Mouse (Mus musculus) frontal cortex, postnatal 14 days (tissue): ENCODE results near the gene Serpinb1b.
"Not testable (repeated sequence)": the region's sequence is repeated elsewhere in the genome, so short reads cannot be mapped to it uniquely, and the experiment has no call there.

Source experiments
- DNase-seq, 2 experiments: peaks; one replicate each; pipeline ENCODE4 v3.0.0; 2022; ENCODE audit warnings: low spot score in 2 of 2

Serpinb1b gene

DNA sequence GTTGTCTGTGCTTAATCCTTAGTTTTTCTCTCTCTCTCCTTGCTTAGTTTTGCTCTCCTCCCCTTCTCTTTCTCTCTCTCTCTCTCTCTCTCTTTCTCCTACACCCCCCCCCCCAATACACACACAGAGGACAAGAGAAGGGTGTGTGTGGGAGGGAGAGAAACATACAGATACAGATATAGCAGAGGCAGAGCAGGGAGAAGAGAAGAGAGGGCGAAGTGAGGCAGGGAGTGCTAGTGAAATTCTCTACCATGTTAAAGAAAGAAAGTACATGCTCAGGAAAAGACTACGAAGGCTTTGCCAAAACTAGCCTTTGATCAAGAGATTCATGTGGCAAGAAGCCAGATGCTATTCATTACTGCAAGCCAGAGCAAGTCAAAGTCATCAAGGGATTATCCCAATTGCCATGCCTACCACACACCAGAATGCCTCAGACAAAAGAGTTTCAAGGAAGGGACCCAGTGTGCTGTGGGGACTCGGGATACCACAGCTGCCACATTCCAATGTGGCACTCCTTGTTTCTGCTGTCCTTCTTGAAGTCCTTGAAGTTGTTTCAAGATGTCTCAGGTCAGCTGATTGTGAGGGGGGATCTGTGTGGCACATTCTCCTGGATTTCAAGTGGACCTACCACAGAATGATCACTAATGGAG, at the start of gene Serpinb1b:
TSS of gene Serpinb1b (plus strand) at position 520 of the 650 bp plus-strand sequence.
- DNase-seq = no peak

DNA sequence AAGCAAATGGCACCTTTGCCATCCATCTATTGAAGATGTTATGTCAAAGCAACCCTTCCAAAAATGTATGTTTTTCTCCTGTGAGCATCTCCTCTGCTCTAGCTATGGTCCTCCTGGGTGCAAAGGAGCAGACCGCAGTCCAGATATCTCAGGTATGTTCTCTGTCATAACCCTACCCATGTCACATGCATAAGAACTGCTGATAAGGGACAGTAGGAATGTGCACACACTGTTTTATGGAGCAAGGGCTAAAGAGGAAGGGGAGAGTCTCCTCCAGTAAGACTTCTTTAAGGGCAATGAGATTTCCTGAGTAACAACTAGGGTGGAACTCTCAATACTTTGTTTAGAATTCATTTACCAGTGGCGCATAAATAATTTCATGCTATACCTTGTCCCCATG, 48.9 kb upstream of the Serpinb1b start:
- not testable (repeated sequence) for DNase-seq

DNA sequence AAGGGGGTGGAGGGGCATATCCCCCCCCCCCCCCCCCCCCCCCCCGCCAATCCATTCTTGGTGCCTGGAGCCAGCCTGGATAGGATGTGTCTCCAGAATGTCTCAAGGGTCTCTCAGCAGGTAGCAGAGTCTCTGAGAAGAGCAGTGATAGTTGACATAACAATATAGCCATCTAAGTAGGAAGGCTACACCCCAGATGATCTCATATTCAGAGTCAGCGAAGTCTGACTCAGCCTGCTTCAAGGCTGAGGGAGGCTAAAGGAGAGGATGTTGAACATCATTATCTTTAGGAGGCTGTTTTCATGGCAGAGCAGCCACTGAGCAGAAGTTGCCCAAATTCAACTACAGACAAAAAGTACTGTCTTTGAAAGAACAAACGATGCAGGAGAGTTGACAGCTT, 48.1 kb upstream of the Serpinb1b start:
- DNase-seq = no peak

DNA sequence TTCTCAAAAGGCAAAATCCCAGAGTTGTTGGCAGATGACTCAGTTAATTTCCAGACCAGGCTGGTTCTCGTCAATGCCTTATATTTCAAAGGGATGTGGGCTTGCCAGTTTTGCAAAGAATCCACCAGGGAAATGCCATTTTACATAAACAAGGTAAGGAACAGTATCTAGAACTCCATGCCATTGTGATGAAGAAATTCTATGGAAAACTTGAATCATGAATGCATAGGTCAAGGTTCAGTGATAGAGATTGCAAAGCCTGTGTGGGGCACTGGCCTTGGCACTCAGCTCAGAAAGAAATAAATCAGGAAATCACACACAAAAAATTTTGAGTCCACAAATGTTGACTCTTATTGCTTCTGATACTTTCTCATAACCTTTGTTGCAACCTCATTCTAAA, 42.9 kb upstream of the Serpinb1b start:
- DNase-seq = no peak

DNA sequence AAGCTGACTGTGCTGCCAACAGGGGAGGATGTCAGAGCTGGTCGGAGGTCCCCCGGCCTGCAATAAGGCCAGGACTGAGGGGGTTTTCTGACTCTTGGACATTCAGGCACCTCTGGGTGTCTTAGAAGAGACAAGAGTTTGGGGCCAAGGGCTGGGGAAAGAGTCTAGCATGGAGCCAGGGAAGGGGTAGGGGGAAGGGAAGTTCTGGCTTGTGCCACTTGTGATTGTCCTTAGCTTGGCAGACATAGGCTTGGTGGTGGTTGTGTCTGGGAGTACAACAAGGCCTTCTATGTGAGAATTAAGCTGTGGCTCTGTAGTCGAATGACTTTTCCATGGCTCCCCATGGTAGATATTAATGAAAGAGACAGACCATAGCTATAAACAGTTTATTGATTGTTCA, 34.8 kb upstream of the Serpinb1b start:
- DNase-seq = no peak

DNA sequence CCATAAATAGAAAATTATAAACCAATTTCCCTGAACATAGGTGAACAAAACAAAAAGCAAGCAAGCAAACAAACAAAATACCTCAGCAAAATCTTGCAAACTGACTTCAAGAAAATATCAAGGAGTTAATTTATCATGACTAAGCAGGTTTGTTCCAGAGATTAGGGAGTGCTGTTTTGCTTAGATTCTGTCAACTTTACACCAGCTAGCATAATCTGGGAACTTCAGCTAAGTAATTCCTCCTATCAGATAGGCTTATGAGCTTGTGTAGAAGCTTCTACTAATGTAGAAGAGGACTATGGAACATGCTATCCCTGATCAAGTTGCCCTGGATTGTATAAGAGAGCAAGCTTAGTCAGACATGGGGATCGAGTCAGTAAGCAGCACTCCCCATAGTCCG, 31.1 kb upstream of the Serpinb1b start:
- no peak for DNase-seq

DNA sequence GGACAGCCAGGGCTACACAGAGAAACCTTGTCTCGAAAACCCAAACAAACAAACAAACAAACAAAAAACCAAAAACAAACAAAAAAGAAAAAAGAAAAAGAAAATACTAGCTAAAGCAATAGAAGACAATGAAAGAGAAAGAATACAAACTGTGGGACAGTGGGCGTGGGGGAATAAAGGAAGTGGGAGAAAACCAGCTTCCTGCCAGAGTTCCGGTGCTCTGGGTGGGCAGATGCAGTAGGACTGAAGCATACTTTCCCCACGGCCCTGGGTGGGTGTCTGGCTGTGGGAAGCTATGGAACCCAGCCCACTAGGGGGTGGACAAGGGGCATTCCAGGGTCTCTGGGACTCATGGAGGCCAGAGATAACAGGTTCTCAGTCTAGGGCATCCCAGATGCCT, 30.2 kb upstream of the Serpinb1b start:
- no peak for DNase-seq

DNA sequence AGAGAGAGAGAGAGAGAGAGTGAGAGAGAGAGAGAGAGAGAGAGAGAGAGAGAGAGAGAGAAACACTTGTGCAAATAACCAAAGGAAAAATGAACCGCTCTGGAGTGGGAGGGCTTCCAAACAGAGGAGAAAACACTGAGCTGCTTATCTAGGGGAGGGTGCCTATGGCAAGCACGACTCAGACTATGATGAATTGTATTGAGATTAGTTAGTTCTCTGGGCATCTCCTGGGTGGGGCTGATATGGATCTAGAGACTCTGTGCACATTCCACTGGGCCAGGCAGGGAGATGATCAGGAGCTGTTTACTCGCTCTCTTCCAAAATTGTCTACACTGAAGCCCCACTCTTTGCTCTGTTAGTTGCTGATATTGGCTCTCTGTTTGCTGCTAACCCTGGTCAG, 26.7 kb upstream of the Serpinb1b start:
- no peak for DNase-seq

DNA sequence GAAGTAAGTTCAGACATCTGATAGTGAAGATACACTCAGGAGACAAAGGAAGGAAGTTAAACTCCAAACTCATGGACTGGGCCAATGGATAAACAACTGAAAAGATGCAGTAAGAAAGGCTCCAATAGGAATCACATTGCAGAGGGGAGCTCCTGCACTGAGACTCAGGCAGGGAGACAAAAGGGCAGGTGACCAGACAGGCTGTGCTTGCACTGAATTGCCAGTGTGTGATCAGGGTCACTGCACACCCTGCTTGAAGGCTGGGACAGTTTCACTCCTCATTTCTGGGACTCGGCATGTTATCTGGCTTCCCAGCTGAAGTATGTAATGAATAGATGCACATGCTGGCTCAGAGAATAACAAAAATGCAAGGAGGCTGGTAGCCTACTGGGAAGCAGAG, 15.3 kb upstream of the Serpinb1b start:
- no peak for DNase-seq

DNA sequence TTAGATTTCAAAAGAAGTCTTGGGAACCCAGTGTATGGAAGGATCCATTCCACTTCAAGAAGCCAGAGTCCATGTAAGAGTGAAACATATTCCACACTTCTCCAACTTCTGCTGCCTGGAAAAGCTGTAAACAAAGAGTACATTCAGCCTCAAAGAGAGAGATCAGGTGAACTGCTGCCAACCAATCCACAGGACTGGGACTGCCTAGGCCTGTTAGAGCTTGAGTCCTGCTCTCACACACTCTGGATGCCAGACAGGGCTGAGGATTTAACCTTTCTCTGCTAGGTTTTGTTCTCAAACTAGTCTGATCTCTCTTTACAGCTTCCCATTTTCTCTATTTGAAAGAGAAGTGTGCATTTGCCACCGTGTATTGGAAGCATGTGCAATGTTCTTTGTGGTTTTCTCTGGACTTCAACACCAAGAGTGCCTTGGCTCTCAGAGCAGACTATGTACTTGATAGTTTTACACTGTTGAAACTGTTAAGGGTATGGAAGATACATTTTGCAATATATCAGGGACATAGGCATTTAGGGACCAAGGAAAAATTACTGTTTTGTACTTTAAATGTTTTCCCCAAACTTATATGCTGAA, 10.9 kb upstream of the Serpinb1b start:
- no peak for DNase-seq

DNA sequence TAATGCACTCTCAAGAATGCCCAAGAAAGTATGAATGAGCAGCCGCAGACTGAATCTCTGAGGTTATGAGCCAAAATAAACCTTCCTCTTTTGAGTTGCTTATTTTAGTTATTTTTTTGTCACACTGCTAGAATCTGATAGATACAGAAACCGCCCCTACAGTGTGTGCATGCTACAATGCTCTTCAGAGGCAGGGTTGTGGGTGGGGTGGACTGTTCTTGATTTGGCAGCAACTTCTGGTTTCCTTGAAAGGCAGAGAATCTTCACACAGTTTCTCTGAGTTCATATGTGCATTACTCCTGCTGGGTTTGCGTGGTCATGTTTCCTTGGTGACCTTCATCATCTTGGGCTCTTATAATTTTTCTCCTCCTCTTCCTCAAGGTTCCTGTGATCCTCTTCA, 10.2 kb upstream of the Serpinb1b start:
- no peak for DNase-seq

DNA sequence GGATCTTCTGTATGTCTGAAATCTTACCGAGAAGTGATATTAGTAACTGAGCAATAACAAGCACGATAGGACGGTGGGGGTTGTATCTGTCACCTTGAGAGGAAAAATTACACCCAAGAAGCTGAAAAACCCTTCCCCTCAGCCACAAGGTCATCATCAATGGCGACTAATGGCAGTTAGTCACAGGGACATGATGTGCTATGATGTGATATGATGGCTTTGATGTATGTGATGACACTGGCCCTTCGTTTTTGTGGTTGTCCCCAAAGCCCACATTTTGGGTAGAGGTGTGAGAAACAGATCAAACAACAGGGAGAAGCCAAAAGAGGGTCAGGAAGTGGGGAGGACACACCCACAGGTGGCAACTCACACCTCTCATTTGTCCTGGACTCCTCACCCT, 6.6 kb upstream of the Serpinb1b start:
- DNase-seq = no peak

DNA sequence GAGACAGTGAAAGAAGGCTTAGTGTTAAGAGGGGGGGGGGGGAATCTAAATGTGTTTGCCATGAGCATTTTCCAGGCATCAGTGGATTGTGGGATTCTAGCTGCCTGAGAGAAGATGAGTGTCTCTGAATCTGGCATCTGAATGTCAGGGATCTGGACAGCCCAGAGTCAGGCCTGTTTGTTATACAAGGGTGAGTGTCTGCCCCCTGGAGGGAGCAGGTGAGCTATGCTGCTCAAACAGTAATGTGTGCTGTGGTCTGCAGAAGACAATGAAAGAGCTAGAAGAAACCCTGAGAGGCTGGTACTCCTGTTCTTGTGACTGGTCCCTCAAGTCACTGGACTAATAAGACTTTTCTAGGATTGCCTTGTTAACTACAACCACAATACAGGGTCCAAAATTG, 4.3 kb upstream of the Serpinb1b start:
- no peak for DNase-seq

DNA sequence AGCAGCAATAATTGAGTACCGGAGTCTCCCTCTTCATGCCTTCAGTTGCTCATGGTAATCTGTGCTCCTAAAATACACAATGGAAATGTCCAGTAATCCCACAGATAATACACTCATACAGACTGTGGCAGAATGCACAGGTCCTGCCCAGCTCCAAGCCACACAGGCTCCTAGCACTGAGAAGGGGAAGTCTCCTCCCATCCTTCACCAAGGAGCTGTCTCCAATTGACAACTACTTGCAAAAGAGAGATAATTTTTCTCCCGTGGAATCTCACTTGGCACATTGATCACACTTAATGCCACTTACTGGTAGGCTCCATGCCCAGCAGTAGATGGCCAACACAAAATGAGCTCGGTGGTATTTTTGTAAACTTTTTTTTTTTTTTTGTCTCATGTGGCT, 2.1 kb upstream of the Serpinb1b start:
- DNase-seq = no peak

DNA sequence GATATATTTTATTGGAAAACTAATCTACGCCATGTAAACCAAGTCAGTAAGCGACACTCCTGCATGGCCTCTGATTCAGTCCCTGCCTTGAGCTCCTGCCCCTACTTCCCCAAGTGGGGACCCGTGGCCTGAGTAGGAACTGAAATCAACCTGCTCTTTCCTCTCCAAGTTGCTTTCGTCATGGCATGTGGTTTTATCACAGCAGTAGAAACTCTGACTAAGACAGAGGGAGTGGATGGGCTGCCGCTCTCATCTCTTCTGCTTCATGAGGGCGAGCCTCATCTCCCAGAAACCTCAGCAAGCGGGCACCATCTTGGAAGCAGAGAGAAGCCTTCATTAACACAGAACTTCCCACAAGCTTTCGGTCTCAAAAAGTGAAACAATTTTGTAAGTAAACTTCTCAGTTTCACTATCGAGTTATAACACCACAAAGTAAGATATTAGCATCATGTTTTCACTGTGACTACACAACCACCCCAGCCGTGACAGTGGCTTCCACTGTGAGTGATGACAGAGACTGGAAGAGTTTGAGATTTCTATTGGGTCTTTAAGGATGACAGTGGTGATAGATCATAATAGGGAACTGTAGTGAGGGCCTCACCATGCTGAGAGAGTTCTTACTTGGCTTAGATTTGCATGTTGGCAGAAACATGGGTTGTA, 1.2 kb upstream of the Serpinb1b start:
- no peak for DNase-seq

DNA sequence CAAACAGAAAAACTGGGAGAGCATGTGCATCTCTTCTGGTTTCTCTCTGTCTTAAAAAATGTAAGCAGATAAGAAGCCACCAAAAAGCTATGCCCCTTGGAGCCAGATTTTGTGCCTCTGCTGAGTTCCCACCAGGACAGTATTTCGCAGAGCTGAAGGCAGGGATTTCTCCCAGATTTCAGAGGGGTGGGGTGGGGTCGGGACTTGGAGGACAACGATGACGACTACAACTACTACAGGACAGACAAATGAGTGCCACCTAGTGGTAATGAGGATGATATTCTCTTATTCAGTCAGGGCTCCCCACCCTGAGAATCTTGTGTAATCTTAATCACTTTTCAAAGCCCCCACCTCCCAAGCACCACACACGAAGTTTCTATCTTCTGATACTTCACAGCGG, 1.0 kb downstream of the Serpinb1b start:
- no peak for DNase-seq

DNA sequence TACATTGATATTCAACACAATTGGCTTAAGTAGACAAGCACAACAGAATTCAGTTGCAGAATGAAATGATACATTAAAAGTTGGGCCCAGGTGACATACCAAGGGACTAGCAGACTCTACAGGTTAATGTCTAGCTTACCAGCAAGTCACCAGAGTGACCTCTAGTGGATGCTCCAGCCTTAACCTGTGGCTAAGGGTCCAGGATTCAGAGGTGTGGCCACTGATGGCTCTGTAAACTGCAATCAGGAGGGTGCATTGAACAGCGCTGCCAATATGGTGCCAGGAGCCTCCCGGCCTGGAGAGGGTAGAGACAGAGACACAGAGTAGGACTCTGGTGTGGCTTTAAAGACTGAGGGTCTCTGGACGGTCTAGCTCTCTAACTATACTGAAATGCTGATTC, 2.0 kb downstream of the Serpinb1b start:
- no peak for DNase-seq

DNA sequence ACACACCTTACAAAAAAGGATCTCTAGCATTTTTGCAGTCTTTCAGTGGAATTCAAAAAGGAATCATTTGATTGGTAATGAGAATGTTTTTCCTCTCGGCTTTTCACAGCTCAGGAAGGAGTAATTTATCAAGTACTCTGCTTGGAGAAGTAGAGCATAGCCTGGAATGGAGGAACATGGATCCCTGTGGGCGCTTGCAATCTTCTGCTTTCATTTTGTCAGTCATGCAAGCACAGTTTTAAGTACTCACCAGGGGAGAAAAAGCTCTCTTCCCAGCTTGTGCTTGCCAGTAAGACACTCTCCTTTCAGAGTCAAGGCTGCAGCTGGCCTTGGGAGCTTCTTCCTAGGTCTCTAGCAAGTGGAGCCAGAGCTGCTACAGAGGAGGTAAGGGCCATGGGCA, 5.5 kb downstream of the Serpinb1b start:
- DNase-seq = no peak

DNA sequence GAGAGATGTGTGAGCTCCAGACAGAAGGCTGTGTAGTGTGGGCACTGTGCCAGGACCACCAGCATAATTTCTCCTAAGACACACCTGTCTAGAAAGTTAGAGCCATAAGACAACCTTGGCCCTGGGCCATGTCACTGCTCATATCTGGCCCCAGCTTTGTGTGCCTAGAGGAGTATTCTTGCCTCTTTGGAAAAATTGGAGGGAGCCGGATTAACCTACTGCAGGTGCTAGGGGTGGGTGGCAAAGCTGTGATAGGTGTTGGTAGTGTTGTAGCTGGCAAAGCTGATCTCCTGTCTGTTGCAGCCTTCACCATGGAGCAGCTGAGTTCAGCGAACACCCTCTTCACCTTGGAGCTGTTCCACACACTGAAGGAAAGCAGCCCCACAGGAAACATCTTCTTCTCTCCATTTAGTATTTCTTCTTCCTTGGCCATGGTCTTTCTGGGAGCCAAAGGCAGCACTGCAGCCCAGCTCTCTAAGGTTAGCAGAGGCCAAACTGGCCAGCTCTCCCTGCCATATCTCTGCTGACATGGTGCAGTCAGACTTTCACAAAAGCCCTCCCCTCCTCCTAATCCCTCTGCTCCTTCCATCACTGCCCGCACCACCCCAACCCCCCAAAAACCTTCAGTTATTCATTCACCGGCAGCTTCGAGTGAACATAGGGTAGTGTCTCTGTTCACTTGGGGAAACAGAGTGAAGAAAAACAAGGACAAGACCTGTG, 6.8 kb downstream of the Serpinb1b start:
- no peak for DNase-seq

DNA sequence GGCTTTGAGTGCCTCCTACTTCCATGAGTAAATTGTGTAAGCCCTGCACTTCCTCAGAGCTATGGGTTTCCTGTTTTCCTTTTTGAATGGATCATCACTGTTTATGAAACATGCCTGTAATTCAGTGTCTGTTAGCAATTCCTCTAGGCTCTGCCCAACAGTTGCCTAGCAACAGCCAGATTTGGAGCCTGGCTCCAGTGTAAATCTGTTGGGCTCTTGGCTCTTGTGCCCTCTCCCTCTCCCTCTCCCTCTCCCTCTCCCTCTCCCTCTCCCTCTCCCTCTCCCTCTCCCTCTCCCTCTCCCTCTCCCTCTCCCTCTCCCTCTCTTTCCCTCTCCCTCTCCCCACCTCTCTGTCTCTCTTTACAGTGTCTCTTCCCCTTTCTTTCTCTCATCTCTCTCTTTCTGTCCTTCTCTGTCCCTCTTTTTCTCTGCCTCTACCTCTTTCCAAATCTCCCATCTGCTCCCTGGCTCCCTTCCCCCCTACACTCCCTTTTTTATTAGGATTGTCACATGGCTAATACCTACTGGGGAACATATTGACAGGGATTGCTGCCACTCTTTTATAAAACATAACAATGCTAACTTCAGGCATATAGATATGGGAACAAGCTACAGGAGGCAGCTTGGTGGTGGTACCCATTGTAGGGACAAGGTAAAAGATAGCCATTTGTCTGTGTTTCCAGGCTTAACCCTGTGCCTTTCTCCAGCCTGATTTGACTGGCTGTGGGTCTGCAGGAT, 7.5 kb downstream of the Serpinb1b start:
- peak; percentile 14 to 27 for DNase-seq

DNA sequence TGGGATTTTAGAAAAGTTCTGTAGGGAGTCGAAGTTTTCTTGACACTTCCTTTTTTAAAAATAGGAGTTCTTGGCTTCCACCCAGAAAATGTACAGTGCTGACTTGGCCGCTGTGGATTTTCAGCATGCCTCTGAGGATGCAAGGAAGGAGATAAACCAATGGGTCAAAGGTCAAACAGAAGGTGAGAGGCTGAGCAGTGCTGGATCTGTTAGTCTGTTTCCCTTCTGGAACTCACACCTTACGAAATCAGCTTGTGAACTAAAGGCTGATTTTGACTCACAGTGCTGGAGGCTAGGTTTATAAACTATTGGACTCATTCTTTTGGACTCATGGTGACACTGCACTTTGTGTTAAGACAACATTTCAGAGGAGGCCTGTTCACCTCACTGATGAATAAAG, 11.2 kb downstream of the Serpinb1b start:
- no peak for DNase-seq

DNA sequence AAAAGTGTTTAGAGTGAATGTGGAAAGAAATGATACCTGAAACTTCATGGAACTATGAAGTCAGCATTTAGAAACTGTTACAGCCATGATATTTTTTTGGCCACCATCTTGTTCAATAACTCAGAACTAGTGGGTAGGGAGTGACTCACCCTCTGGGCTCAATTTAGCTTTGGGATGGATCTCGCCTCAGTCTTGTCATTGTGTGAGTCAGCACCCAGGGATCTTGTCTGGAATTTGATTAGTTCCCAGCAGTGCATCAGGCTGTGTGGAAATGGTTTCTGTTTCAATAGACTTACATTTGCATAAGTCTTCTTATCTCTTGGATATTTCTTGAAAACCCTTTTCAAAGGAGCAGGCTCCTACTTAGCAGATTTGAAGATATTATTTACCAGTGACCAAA, 12.2 kb downstream of the Serpinb1b start:
- DNase-seq = peak in 1 of 2 experiments; percentile 11
